Mouse (Mus musculus): ENCODE results near the gene Atrnl1. TPM values are rescaled to one million over a fixed set of nuclear protein-coding genes. Genes with fewer than 3 reads are reported as not detected.

Gene Atrnl1
- total RNA-seq, 2 experiments from 2014 or later = 4.4 to 5.0 TPM

DNA sequence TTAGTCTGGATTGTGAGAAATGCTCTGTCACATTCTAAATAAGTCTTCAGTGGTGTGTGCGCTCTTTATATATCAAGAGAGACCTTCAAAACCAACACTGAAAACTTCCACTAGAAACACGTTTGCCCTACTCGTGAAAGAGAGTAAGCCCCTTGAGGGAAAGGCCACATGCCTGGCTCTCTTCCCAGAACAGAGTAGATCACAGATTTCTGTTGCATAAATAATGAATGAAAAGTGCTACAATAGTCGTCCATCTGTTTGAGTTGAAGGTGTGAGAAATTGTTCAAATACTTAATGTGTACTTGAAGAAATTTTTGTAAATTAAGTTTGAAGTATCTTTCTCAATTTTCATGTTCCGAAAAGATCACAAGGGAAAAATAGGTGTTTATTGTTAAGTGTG is 312.2 kb downstream of the Atrnl1 start:
- DNase-seq (ENCODE audit: low spot score) = no peak

DNA sequence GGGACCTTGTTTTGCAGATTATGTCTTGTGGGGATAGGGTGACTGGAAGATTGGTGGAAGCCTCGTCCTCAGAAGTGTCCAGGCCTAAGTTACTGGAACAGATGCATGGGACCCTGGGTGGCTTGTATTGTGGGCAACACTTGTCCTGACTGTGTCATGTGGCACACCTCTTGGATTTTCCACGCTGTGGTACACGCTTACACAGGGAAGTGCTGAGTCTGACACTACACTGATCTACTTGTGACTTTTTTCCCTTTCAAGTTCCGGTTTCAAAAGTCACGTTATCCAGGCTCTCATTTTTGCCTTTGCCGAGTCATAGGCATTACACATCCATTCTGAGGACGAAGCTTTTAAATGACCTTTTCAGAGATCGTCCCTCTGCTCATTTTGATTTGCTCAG is 314.0 kb downstream of the Atrnl1 start:
- no peak for DNase-seq (ENCODE audit: low spot score)

DNA sequence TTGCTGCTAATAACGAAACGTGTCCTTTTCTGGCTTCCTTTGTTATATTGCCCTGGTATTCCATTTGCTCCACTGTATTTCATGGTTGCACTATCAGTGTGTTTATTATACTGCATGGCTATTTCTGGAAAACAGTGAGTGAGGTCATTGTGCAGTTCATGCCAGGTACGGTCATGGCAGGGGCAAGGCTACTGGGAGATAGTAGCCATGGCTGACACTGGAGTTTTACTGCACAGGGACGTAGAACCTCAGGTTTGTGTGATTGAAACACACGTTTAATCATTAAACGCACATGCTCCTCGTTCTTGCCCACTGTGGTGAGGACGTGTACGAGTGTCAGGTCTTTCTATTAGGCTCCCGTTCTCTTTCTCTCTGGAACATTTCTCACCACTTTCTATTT is 314.8 kb downstream of the Atrnl1 start:
- peak; percentile 4 for DNase-seq (ENCODE audit: low spot score)

DNA sequence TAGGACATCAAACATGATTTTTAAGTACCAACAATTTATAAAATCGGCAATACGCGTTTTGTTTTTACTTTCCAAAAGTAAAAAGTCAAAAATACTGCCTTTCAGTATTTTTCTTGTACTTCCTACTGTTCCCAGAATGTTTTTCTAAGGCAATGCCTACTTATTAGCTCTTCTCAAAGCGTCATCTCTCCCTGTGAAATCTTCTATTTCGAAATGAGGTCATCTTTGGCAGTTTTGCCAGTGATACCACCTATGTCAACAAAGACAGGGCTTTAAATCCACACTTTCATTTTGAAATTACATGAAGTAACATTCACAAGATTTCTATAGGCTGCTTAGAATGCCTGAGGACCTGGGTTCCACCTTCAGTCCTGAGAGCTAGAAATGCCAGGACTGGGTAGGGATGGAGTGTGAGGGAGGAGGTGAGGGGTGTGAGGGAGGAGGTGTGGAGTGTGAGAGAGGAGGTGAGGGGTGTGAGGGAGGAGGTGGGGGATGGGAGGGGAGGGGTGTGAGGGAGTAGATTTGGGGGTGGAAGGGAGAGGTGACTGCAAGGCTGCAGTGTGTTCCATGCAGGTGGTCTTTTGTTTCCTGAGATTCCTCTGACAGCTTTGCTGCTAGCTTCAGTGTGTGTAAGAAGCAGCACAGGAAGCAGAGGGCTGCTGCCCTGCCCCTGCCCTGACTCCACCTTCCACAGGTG is 315.5 kb downstream of the Atrnl1 start:
- no peak for DNase-seq (ENCODE audit: low spot score)

DNA sequence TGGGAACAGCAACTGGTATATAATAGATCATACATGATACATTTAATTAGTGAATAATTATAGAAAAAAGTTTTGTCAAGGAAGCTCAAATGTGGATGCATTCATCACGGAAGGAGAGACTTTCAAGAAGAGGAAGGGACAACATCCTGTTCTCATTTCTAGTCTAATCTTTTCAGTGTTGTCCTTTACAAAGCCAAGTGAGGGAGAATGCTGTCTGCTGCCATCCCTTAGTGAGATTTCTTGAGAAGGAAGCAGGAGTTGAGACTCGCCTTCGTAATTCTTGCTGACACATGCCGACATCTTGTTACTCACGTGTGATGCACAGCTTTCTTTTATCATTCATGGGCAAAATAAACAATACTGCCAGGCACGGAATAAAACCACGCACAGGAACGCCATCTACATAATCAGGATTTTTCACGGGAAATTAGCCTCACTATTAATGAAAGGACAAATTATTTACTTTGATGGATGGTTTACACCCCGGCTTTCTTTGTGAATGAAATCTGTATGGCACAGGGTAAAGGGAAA is 316.2 kb downstream of the Atrnl1 start:
- no peak for DNase-seq (ENCODE audit: low spot score)

DNA sequence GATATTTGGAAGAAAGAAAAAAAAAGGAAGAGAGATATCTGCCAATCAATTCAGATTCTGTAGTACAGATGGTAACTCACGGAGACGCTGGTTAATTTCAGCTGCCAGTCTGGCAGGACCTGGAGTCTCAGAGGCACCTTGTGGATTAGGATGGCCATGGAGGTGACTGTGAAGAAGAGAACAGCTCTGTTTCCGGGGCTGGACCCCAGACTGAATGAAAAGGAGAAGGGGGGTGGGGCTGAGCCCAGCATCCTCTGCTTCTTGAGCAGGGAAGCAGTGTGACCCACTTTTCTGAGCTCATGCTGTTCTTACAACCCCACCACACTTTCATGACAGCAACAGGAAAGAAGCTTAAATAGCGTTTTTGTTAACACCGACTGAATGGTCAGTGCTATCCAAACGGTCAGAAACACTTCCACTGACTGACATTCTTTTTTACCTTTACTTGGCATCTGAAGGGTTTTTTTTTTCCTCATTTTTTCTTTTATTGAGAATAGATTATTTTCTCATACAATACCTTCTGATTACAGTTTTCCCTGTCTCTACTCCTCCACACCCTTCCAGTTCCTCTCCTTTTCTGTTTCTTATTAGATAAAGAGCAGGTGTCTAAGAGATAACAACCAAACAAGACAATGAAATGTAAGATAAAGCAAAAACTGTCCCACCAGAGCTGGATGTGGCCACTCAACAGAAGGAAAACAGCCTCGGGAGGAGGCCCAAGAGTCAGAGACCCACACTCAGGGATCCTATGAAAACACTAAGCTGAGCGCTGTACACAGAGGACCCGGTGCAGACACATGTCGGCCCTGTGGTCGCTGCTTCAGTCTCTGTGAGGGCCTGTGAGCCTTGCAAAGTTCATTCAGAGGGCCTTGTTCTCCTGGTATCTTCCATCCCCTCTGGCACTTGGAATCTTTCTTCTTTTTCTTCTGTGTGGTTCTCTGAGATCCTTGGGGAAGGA is 317.0 kb downstream of the Atrnl1 start:
- DNase-seq (ENCODE audit: low spot score) = no peak

DNA sequence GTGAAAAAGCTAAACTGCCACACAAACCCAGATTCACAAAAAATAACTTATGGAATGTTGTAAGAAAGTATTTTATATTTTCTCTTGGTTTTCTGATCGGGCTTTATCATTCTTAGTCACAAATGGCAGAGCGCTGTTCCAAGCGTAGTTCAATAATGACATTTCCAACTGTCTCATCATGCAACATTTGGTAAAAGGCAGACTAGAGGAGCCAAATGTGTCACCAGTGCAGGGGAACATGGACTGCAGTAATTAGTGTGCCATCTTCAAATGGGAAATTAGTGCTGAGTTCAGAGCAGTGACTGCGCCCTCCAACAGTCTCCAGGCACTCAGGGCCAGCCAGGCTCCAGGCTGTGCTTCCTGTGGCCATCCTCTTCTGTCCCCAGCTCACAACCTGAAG is 320.8 kb downstream of the Atrnl1 start:
- no peak for DNase-seq (ENCODE audit: low spot score)

DNA sequence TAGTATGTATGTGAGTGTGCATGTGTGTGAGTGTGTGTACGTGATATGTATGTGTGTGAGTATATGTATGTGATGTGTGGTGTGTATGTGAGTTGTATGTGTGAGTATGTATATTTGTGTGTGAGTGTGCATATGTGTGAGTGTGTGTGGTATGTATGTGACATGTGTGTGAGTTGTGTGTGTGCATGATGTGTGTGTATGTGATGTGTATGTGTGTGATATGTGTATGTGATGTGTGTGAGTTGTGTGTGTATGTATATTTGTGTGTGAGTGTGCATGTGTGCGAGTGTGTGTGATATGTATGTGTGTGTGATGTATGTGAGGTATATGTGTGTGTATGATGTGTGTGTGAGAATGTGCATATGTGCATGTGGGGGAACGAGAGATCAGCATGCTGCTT is 326.0 kb downstream of the Atrnl1 start:
- no peak for DNase-seq (ENCODE audit: low spot score)

DNA sequence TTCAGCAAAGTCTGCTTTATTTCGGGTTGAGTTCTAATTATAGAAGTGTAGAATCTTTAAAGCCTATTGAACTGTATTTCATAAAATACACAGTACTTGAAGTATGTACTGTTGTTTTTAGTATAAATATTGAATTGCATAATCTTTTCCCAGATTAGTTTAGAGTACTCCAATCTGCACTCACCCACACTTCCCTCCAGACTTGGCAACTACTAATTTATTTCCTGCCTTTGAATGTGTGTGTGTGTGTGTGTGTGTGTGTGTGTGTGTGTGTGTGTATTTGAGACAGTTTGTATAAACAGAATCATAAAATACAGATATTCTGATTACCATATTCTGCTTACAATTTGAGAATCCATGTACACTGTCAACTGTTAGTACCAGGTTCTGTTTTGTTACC is 328.3 kb downstream of the Atrnl1 start:
- no peak for DNase-seq (ENCODE audit: low spot score)

DNA sequence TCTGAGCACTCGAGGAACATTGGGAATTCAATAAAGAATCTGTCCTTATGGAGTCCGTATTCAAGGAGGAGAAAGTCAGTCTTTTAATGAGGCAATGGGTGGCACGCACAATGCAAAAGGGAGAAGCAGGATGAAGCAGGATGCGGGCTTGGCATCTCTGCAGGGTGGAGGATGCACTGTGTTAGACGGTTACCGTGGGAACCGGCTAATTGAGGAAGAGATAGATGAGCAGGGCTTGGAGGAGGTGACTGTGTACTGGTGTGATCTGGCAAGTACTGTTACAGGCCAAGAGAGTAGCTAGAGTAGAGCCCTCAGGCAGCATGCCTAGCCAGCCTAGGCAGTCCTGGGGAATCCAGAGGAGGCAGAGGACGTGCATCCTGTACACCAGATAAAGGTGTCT is 330.7 kb downstream of the Atrnl1 start:
- DNase-seq (ENCODE audit: low spot score) = no peak

DNA sequence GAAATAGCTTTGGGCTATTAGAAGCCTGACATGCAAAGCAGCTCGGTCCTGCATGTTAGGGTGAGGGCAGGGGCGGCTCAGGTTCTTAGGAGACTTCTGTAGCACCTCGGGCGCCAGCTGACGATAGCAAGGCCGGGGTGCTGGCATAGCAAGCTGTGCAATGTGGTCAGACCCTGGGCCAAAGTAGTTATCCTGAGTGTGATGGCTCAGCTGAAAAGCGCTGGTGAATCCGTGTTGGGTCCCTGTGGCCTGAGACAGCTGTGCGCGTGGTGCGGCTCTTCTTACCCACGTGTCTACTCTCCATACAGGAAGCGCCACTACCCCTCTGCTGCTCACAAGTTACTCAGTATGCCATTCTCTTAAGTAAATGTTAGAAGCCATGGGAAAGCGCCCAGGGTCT is 331.4 kb downstream of the Atrnl1 start:
- DNase-seq (ENCODE audit: low spot score) = no peak

DNA sequence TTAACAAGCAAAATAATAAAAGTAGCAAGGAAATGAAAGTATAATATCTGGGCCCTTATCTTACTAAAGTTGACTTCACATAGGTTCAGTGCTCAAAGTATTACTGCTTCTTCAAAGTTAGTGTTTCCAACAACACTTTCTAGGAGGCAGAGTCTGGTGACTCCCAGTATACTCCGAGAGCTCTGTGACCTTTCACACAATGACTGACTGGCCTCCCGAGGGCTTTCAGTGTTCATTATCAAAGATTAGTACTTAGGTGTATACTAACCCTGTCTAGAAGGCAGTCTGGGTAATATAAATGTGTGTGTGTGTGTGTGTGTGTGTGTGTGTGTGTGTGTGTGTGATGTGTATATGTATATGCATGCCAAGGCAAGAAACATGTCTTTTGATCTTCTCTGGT is 332.5 kb downstream of the Atrnl1 start:
- no peak for DNase-seq (ENCODE audit: low spot score)

DNA sequence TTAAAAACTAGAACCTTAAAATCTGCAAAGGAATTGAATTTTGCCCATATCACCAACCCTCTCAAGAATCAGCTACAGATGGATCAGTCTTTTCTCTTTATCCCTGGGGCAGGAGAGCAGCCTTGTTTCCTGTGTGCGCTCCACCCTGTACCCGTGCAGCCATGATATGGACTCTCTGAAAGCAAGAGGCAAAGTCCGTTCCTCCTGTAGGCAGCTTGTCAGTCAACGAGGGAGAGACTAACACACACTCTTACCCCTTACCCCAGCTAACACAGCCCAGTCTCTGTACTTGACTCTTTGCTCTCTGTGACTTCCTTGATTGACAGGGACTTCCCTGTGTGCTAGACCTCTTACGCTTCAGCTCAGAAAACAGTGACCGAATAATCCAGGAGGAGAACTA is 333.8 kb downstream of the Atrnl1 start:
- no peak for DNase-seq (ENCODE audit: low spot score)

DNA sequence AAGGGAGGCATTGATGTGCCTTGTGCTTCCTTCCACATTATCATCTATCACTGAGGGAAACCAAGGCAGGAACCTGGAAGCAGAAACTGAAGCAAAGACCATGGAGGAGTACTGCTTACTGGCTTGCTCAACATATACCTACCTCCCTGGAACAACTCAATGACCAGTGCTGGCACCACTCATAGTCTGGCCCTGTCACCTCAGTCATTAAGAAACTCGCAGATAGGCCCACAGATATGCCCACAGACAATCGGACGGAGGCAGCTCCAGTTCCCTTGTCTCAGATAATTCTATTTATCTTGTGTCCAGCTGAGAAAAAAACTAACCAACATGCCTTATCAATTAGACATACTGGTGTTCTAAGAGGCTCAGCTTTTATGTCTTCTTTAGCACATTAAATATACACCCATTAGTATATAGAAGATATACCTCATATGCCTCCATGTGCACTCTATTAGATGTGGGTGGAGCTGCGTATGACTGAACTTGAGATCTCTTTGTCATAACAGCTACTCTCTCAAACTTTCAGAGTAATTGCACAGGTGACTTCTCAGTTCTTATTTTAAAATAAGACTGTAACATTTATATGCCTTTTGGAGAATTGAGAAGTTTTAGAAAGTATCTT is 334.9 kb downstream of the Atrnl1 start:
- no peak for DNase-seq (ENCODE audit: low spot score)

DNA sequence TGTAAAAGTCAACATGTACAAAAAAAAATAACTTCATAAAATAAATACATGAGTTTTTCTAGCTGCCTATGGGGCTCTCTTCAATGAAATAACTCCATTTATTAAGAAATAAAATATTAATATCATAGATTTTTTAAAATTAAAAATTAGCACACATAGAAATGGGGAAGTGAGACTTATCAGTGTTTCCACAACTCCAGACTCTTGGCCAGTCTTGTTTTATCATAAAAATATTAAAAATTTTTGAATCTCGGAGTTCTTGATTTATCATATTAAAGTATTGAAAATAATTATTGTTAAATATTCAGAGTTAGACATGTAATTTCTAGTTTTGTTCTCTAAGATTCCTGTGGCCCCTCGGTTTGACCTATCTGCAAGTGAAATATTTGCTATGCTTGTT is 337.7 kb downstream of the Atrnl1 start:
- no peak for DNase-seq (ENCODE audit: low spot score)

DNA sequence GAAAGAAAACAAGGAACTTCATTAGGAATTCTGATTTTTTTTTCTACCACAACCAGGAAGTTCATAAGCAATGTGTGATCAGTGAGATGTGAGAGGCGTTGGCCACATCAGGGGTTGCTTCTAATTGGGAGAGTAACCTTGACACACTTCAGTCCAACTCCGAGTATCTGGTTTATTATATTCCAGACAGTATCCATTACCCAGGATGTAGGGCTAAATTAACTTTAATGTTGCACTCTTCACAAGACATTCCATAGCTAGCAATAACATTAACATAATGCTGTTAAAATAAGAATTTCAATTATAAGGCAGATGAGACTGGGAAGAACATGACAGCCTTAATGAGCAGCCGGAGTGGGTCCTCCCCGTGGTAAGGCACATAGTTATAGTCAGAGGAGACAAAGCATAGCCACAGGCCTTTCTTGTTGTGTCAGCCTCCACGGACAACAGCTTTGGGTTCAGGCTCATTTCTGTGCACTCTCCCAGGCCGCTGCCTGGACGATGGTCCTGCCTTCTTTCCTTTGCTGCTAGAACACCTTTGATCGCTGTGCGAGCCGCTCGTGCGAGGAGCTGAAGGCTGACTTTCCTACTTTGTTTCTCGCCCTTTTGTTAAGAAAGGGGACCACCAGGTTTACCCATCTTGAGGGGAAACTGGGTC is 338.6 kb downstream of the Atrnl1 start:
- DNase-seq (ENCODE audit: low spot score) = no peak

DNA sequence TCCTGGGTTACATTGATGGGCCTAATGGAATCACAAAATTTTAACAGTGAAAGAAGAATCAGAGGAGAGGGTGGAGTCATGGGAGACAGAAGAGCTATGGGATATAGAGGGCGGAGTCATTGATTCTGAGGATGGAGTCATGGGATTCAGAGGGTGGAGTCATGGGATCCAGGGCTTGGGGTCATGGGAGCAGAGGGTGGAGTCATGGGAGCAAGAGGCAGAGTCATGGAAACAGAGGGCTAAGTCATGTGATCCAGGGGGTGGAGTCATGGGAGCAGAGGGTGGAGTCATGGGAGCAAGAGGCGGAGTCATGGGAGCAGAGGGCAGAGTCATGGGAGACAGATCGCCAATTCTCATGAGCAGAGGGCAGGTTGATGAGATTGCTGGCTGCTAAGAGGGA is 343.3 kb downstream of the Atrnl1 start:
- DNase-seq (ENCODE audit: low spot score) = no peak

DNA sequence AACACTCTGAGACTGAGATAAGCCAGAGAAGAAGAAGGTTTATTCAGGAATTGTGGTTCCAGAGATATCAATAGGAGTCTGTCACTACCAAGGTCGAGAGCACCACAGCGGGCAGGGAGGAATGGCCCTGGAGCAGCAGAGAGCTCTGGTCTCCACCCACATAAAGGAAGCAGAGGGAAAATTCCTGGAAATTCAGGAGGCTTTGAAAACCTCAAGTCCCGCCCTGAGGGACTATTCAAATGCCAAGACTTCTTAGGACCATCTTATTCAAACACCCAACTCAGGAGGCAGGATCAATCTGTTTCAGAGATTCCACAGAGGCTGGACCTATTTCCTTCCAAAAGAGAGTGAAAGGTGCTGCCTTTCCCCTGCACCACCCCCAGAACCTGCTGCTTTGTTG is 345.6 kb downstream of the Atrnl1 start:
- no peak for DNase-seq (ENCODE audit: low spot score)

DNA sequence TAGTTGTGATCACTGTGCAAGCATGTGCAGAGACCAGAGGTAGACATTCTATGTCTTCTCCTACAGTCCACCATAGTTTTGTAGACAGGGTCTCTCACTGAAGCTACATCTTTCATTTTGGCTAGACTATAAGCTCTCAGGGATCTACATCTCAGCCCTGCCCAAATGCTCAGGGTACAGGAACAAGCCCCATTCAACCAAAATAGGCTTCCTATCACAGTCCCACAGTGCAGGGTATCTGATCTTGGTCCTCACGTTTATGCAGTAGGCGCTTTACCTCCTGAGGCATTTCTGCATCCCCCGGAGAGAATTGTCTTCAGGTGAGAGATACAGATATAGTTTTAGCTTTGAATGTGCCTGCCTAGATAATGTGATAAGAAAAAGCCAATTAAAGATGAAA is 346.5 kb downstream of the Atrnl1 start:
- no peak for DNase-seq (ENCODE audit: low spot score)

DNA sequence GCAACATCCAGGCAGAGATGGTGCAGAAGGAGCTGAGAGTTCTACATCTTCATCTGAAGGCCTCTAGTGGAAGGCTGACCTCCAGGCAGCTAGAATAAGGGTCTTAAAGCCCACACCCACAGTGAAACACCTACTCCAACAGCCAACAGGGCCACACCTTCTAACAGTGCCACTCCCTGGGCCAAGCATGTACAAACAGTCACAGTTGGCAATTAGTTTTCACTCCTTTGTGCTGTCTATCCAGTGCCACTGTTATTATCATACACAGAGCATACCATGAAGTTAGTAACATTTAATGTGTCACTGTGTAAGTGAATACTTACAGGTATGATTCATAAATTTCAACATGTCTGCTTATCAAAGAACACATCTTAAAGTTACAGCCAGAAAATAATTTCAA is 347.3 kb downstream of the Atrnl1 start:
- DNase-seq (ENCODE audit: low spot score) = no peak

DNA sequence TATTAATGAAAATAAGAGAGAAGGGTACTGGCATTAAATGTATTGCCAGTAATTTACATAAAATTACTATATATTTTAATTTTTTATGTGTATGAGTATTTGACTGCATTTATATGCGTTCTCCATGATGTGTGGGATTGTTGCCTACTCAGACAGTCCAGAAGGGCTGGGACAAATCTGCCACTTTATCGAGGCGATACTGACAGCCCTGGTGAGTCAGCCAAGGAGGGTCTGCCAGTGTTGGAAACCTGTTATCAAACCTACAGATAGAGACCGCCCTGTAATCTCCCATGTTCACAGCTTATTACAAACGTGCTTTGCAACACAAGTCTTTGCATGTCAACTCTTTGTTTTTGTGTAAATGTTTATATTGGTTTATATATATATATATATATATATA is 347.9 kb downstream of the Atrnl1 start:
- no peak for DNase-seq (ENCODE audit: low spot score)

DNA sequence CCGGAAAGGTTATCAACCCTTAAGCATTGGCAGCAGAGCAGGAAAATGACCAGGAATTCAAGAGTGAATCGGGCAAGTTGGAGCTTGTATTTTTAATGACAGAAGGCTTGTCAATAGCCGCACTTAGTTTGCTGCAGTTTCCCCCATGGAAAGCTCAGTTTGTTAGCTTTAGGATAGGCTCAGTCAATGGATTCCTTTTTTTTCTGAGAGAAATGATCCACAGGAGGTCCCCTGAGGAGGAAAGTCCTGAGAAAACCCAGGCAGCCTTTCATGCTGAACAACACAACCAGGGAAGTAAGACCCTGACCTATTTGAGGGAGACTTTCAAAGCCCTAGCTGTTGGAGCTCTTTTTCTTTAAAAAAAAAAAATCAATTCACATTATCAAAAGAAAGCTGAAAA is 350.5 kb downstream of the Atrnl1 start:
- DNase-seq (ENCODE audit: low spot score) = no peak

Data from gastrocnemius, adult 18-20 months (tissue).